Mouse (Mus musculus) MEL (cell line): ENCODE measurements around the gene Stx2.

ENCODE experiments used
- CTCF ChIP-seq, 3 experiments: IDR thresholded peaks in 2 of 3; conservative IDR thresholded peaks in 1 of 3; 2 replicates each; pipeline ENCODE4 v1.5.1; 2011 to 2012; ENCODE audit warnings: low read length in 3 of 3, low read depth in 2 of 3, mild to moderate bottlenecking in 2 of 3, improper control_type of control experiment in 1 of 3, inconsistent platforms in 1 of 3, mixed read lengths in 1 of 3, moderate library complexity in 1 of 3; ENCODE audit not compliant: control insufficient read depth in 1 of 3, insufficient read depth in 1 of 3, poor library complexity in 1 of 3, severe bottlenecking in 1 of 3
- GATA1 ChIP-seq: IDR thresholded peaks from 2 replicates; pipeline ENCODE4 v1.6.1; 2011; ENCODE audit warnings: low read depth, low read length, improper control_type of control experiment
- MAFK ChIP-seq: IDR thresholded peaks from 2 replicates; pipeline ENCODE4 v1.6.1; 2011; ENCODE audit warnings: low read depth, mild to moderate bottlenecking, low read length, improper control_type of control experiment, borderline replicate concordance
- POLR2A ChIP-seq, 2 experiments: IDR thresholded peaks; 2 replicates each; pipeline ENCODE4 v1.6.1; 2011 to 2012; ENCODE audit warnings: low read length in 2 of 2, mild to moderate bottlenecking in 2 of 2, control low read depth in 1 of 2, improper control_type of control experiment in 1 of 2, low read depth in 1 of 2, moderate library complexity in 1 of 2; ENCODE audit not compliant: control insufficient read depth in 1 of 2, insufficient read depth in 1 of 2, poor library complexity in 1 of 2
- TCF12 ChIP-seq: IDR thresholded peaks from 2 replicates; pipeline ENCODE4 v1.6.1; 2014; ENCODE audit warnings: low read depth, mild to moderate bottlenecking, inconsistent platforms, low read length, improper control_type of control experiment, moderate library complexity
- ZC3H11A ChIP-seq: IDR thresholded peaks from 2 replicates; pipeline ENCODE4 v1.6.1; 2012; ENCODE audit warnings: low read depth, mild to moderate bottlenecking, inconsistent platforms, low read length, improper control_type of control experiment
- ZKSCAN1 ChIP-seq: IDR thresholded peaks from 2 replicates; pipeline ENCODE4 v1.6.1; 2012; ENCODE audit warnings: low read depth, mild to moderate bottlenecking, inconsistent platforms, low read length, improper control_type of control experiment, moderate library complexity

- TF ChIP-seq CTCF (IDR thresholded peaks at IDR 0.05 in 2 of 3, conservative IDR thresholded peaks at IDR 0.05 in 1 of 3; ENCODE audit: control insufficient read depth in 1 of 3, insufficient read depth in 1 of 3, low read depth in 2 of 3, low read length in 3 of 3, poor library complexity in 1 of 3, severe bottlenecking in 1 of 3) (no peak), TCF12 (no peak), POLR2A (IDR thresholded peaks at IDR 0.05; ENCODE audit: control insufficient read depth in 1 of 2, insufficient read depth in 1 of 2, low read depth in 1 of 2, low read length in 2 of 2, poor library complexity in 1 of 2) (no peak), MAFK (no peak), GATA1 (no peak), ZKSCAN1 (no peak), ZC3H11A (no peak)
These were observed 37.5 kb upstream of the Stx2 start for GRCm38 (mm10) chr5:129045641-129046580.
